Mouse (Mus musculus) left cerebral cortex, adult 9 months (tissue): ENCODE measurements around the gene Tpo.

Experiments used
- DNase-seq, 2 experiments: peaks; one replicate each; pipeline ENCODE4 v3.0.0; 2022; ENCODE audit warnings: low spot score in 2 of 2

Tpo gene

GRCm38 (mm10) chr12:30077056-30077455, 55.4 kb downstream of the Tpo start:
- no peak for DNase-seq

- no peak for DNase-seq
Observed at GRCm38 (mm10) chr12:30076316-30076715, 56.1 kb downstream of the Tpo start.

- no peak for DNase-seq
Observed at GRCm38 (mm10) chr12:30069321-30069720, 63.1 kb downstream of the Tpo start.

GRCm38 (mm10) chr12:30067806-30068205, 64.6 kb downstream of the Tpo start:
- DNase-seq = no peak

GRCm38 (mm10) chr12:30062118-30062505, 70.3 kb downstream of the Tpo start:
- no peak for DNase-seq

- DNase-seq = no peak
Observed at GRCm38 (mm10) chr12:30061503-30062117, 70.8 kb downstream of the Tpo start.

- no peak for DNase-seq
Observed at GRCm38 (mm10) chr12:30058044-30058443, 74.4 kb downstream of the Tpo start.

GRCm38 (mm10) chr12:30054761-30055540, 77.5 kb downstream of the Tpo start:
- DNase-seq = no peak

- peak in 1 of 2 experiments; percentile 69 for DNase-seq
Observed at GRCm38 (mm10) chr12:30050235-30050634, 82.2 kb downstream of the Tpo start.

- DNase-seq = no peak
Observed at GRCm38 (mm10) chr12:30049818-30050217, 82.6 kb downstream of the Tpo start.

- DNase-seq = no peak
Observed at GRCm38 (mm10) chr12:30048848-30049247, 83.6 kb downstream of the Tpo start.

- DNase-seq = peak in 1 of 2 experiments; percentile 56
Observed at GRCm38 (mm10) chr12:30040150-30040549, 92.3 kb downstream of the Tpo start.

GRCm38 (mm10) chr12:30039565-30039964, 92.9 kb downstream of the Tpo start:
- peak in 1 of 2 experiments; percentile 58 for DNase-seq

GRCm38 (mm10) chr12:30036569-30037055, 95.8 kb downstream of the Tpo start:
- DNase-seq = no peak

- DNase-seq = no peak
Observed at GRCm38 (mm10) chr12:30035841-30036568, 96.4 kb downstream of the Tpo start.

- no peak for DNase-seq
Observed at GRCm38 (mm10) chr12:30035406-30035805, 97.0 kb downstream of the Tpo start.

- DNase-seq = no peak
Observed at GRCm38 (mm10) chr12:30034681-30035080, 97.7 kb downstream of the Tpo start.

GRCm38 (mm10) chr12:30030571-30030970, 101.9 kb downstream of the Tpo start:
- no peak for DNase-seq

- DNase-seq = no peak
Observed at GRCm38 (mm10) chr12:30029111-30029510, 103.3 kb downstream of the Tpo start.

- DNase-seq = no peak
Observed at GRCm38 (mm10) chr12:30027721-30028340, 104.6 kb downstream of the Tpo start.

- DNase-seq = no peak
Observed at GRCm38 (mm10) chr12:30024264-30024825, 108.1 kb downstream of the Tpo start.

GRCm38 (mm10) chr12:30023491-30023890, 108.9 kb downstream of the Tpo start:
- no peak for DNase-seq
